Mouse (Mus musculus): ENCODE measurements around the gene Ankrd44. TPM values are rescaled to one million over a fixed set of nuclear protein-coding genes. Genes with fewer than 3 reads are reported as not detected.

The Ankrd44 gene
- polyA plus RNA-seq, 1 experiment from 2014 or later, result 16.0 TPM

DNA sequence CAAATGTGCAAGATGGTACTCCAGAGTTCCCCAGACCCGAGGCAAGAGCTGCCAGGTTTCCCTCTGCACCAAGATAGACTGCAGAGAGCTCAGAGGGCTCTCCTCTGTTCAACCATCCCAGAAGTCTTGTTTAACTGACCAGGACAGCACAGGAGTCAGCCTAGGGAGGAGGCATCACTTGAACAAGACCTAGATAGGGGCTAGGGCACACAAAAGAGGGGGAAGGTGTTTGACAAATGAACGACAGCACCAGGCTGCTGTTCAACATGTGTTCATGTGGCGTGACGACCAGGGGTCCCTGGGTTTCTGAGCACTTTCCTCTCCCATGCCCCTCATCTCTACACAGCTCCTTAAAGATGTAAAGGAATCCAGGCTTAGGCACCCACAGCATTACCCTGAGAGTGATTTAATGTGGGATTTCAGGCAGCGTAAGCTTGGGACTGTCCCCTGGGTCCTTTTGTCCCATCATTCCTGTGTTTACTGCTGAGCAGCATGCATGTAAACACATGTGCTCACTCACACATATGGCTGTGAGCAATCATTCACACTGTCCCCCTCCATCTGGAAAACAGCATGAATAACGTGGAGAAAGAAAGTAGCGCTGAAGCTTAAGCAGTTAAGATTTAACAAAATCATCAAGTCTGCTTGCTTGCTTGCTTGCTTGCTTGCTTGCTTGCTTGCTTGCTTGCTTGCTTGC is 83.3 kb downstream of the Ankrd44 start:
- Histone ChIP-seq H3K4me3 (ENCODE audit: low read depth, low read length) (no peak overlapping the region), H3K4me1 (replicated peaks; ENCODE audit: control insufficient read depth, insufficient read depth, low read length) (no peaks in the 10 kb centered on the region), H3K36me3 (ENCODE audit: control insufficient read depth, insufficient read depth, low read length) (no peaks in the 10 kb centered on the region), H3K9me3 (ENCODE audit: control insufficient read depth, low read length) (no peaks in the 10 kb centered on the region), H3K27ac (ENCODE audit: low read depth) (no peak overlapping the region), H3K9ac (ENCODE audit: low read length) (no peak overlapping the region), H3K27me3 (replicated peaks; ENCODE audit: control insufficient read depth, insufficient read depth, low read length) (no peaks in the 10 kb centered on the region), H3K4me2 (ENCODE audit: low read length) (no peak overlapping the region)
- ATAC-seq (replicated peaks; ENCODE audit: low FRiP score, low TSS enrichment, low read depth) (no peak), DNase-seq (ENCODE audit: low spot score) (no peak)
- WGBS, result 62% methylated on average over 7 of the region's 7 CpGs

DNA sequence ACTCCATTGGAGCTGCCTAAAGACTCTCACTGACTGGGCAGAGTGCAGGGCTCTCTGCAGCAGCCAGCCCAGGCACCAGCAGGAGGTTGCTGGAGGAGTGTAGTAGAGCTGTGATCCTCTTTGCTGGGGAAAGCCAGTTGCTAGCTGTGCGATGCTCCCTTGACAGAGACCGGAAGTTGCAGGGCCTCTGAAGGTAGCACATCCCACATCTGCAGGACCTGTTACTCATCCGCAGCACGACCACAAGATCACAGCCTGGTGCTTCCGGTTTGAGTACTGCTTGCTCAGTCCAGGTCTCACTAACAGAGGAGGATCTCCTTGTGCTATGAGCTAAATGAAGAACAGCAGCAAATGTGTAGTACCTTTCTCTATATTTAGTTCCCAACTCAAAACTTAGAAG is 84.4 kb downstream of the Ankrd44 start:
- H3K27me3 ChIP-seq (replicated peaks; ENCODE audit: control insufficient read depth, insufficient read depth, low read length), result no peaks in the 10 kb centered on the region
- DNase-seq (ENCODE audit: low spot score), result no peak
- H3K4me3 ChIP-seq (ENCODE audit: low read depth, low read length), result no peak overlapping the region
- no peak for ATAC-seq (replicated peaks; ENCODE audit: low FRiP score, low TSS enrichment, low read depth)
- H3K9ac ChIP-seq (ENCODE audit: low read length), result no peak overlapping the region
- no peak overlapping the region for H3K27ac ChIP-seq (ENCODE audit: low read depth)
- no peak overlapping the region for H3K4me2 ChIP-seq (ENCODE audit: low read length)
- H3K36me3 ChIP-seq (ENCODE audit: control insufficient read depth, insufficient read depth, low read length), result no peaks in the 10 kb centered on the region
- no peaks in the 10 kb centered on the region for H3K4me1 ChIP-seq (replicated peaks; ENCODE audit: control insufficient read depth, insufficient read depth, low read length)
- no peaks in the 10 kb centered on the region for H3K9me3 ChIP-seq (ENCODE audit: control insufficient read depth, low read length)
- 41% methylated on average over 5 of the region's 5 CpGs for WGBS

DNA sequence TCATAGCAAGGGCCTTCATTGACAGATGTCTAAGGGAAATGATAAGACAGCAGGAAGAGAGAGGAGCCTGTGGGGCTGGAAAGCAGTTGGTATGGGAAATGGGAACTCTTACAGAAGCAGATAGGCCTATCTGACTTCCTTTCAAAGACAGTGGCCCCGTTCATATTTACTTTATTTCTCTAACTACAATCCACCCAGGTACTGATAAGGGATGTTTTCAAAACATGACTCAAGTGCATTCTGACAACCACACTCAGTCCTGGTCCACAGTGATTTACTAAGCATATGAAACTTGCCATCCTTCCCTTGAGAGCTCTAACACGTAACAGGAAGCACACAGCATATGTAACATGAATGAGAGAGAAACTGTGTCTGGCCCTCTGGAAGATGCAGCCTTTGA is 86.1 kb downstream of the Ankrd44 start:
- no peak overlapping the region for H3K9ac ChIP-seq (ENCODE audit: low read length)
- WGBS, result 58% methylated on average over 2 of the region's 2 CpGs
- no peaks in the 10 kb centered on the region for H3K36me3 ChIP-seq (ENCODE audit: control insufficient read depth, insufficient read depth, low read length)
- ATAC-seq (replicated peaks; ENCODE audit: low FRiP score, low TSS enrichment, low read depth) (no peak), DNase-seq (ENCODE audit: low spot score) (no peak)
- no peaks in the 10 kb centered on the region for H3K4me1 ChIP-seq (replicated peaks; ENCODE audit: control insufficient read depth, insufficient read depth, low read length)
- no peak overlapping the region for H3K4me3 ChIP-seq (ENCODE audit: low read depth, low read length)
- no peak overlapping the region for H3K4me2 ChIP-seq (ENCODE audit: low read length)
- no peaks in the 10 kb centered on the region for H3K27me3 ChIP-seq (replicated peaks; ENCODE audit: control insufficient read depth, insufficient read depth, low read length)
- no peak overlapping the region for H3K27ac ChIP-seq (ENCODE audit: low read depth)
- no peaks in the 10 kb centered on the region for H3K9me3 ChIP-seq (ENCODE audit: control insufficient read depth, low read length)

DNA sequence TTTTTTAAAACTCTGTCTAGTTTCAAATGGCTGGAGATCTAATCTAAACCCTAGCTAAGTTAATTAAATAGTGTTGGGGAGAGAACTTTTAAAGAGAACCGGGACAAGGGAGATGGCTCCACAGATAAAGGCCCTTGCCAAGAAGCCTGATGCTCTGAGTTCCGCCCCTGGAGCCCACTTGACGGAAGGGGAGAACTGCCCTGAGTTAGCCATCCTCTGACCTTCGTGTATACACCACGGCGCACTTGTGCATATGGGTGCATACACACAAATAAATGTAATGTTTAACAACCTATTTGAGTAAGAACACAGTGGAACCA is 87.7 kb downstream of the Ankrd44 start:
- Histone ChIP-seq H3K4me3 (ENCODE audit: low read depth, low read length) (no peak overlapping the region), H3K9me3 (ENCODE audit: control insufficient read depth, low read length) (no peaks in the 10 kb centered on the region), H3K9ac (ENCODE audit: low read length) (no peak overlapping the region), H3K36me3 (ENCODE audit: control insufficient read depth, insufficient read depth, low read length) (no peaks in the 10 kb centered on the region), H3K27ac (ENCODE audit: low read depth) (no peak overlapping the region), H3K4me1 (replicated peaks; ENCODE audit: control insufficient read depth, insufficient read depth, low read length) (no peaks in the 10 kb centered on the region), H3K27me3 (replicated peaks; ENCODE audit: control insufficient read depth, insufficient read depth, low read length) (no peaks in the 10 kb centered on the region), H3K4me2 (ENCODE audit: low read length) (no peak overlapping the region)
- 75% methylated on average over 6 of the region's 6 CpGs for WGBS
- ATAC-seq (replicated peaks; ENCODE audit: low FRiP score, low TSS enrichment, low read depth) (no peak), DNase-seq (ENCODE audit: low spot score) (no peak)

DNA sequence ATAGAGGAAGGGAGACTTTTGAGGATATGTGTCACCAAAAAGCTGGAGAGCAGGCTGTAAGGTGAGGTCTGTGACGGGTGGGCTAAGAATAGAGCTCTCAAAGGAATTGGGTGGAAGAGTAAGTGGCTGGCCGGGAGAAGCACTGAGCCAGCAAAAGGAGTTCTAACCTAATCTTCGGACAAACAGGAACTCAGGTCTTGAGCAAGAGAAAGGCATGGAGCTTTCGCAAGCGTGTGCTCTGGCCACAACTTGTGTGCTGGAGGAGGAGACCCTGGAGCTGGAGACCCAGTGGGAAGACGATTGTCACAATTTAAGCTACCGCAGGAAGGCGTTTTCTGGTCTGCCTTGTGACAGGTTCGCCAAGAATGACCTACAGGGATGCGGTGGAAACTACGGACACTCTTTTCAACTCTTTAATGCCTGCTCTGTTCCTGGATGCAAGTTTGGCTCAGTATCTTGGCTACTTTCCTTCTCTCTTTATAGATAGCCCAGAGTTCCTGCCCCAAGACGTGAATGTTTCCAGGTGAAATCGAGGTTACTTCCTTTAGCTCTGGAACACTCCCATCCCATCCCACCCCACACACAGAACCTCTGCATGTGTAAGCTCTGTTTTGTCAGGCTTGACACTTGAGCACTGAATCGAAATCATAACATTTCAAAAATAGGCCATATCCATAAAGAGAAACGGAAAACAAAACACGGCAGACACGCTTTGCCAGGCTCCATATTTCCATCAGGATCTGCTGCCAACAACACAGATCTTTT is 88.3 kb downstream of the Ankrd44 start:
- no peaks in the 10 kb centered on the region for H3K4me1 ChIP-seq (replicated peaks; ENCODE audit: control insufficient read depth, insufficient read depth, low read length)
- DNase-seq (ENCODE audit: low spot score) (no peak), ATAC-seq (replicated peaks; ENCODE audit: low FRiP score, low TSS enrichment, low read depth) (no peak)
- H3K27ac ChIP-seq (ENCODE audit: low read depth), result no peak overlapping the region
- no peaks in the 10 kb centered on the region for H3K27me3 ChIP-seq (replicated peaks; ENCODE audit: control insufficient read depth, insufficient read depth, low read length)
- no peak overlapping the region for H3K4me3 ChIP-seq (ENCODE audit: low read depth, low read length)
- 79% methylated on average over 17 of the region's 17 CpGs for WGBS
- no peak overlapping the region for H3K4me2 ChIP-seq (ENCODE audit: low read length)
- H3K36me3 ChIP-seq (ENCODE audit: control insufficient read depth, insufficient read depth, low read length), result no peaks in the 10 kb centered on the region
- H3K9me3 ChIP-seq (ENCODE audit: control insufficient read depth, low read length), result no peaks in the 10 kb centered on the region
- no peak overlapping the region for H3K9ac ChIP-seq (ENCODE audit: low read length)

DNA sequence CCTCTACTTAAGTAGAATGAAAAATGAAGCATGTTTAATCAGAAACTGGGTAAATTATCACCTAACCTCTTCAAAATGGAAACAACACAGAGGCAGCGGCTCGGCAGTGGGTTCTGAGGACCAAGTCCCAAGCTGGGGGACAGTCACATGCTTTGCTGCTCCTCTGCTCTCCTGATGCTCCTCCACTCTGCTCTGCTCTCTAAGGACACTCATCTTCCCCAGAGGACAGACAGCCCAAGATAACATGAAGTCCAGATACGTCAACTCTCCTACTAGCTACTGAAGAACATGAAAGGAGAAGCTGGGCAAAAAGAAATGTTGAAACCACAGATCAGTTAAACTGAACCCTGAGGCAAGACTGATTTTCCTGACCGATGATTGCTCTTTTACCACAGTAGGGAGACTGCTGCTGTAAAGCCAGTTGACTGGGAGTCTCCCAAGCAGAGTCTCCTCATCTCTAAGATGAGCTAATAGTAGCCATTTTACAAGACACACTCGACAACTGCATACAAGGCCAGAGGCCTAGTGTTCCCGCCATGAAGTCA is 90.5 kb downstream of the Ankrd44 start:
- Histone ChIP-seq H3K4me2 (ENCODE audit: low read length) (no peak overlapping the region), H3K9ac (ENCODE audit: low read length) (no peak overlapping the region), H3K4me3 (ENCODE audit: low read depth, low read length) (no peak overlapping the region), H3K27me3 (replicated peaks; ENCODE audit: control insufficient read depth, insufficient read depth, low read length) (no peaks in the 10 kb centered on the region), H3K27ac (ENCODE audit: low read depth) (no peak overlapping the region), H3K9me3 (ENCODE audit: control insufficient read depth, low read length) (no peaks in the 10 kb centered on the region), H3K36me3 (ENCODE audit: control insufficient read depth, insufficient read depth, low read length) (no peaks in the 10 kb centered on the region), H3K4me1 (replicated peaks; ENCODE audit: control insufficient read depth, insufficient read depth, low read length) (no peaks in the 10 kb centered on the region)
- 80% methylated on average over 6 of the region's 6 CpGs for WGBS
- ATAC-seq (replicated peaks; ENCODE audit: low FRiP score, low TSS enrichment, low read depth), result no peak
- DNase-seq (ENCODE audit: low spot score), result no peak

- H3K4me3 ChIP-seq (ENCODE audit: low read depth, low read length), result no peak overlapping the region
- no peak for ATAC-seq (replicated peaks; ENCODE audit: low FRiP score, low TSS enrichment, low read depth)
- no peak overlapping the region for H3K4me2 ChIP-seq (ENCODE audit: low read length)
- H3K36me3 ChIP-seq (ENCODE audit: control insufficient read depth, insufficient read depth, low read length), result no peaks in the 10 kb centered on the region
- DNase-seq (ENCODE audit: low spot score), result no peak
- WGBS, result 84% methylated on average over 6 of the region's 6 CpGs
- no peaks in the 10 kb centered on the region for H3K4me1 ChIP-seq (replicated peaks; ENCODE audit: control insufficient read depth, insufficient read depth, low read length)
- H3K9ac ChIP-seq (ENCODE audit: low read length), result no peak overlapping the region
- H3K27ac ChIP-seq (ENCODE audit: low read depth), result no peak overlapping the region
- no peaks in the 10 kb centered on the region for H3K9me3 ChIP-seq (ENCODE audit: control insufficient read depth, low read length)
- no peaks in the 10 kb centered on the region for H3K27me3 ChIP-seq (replicated peaks; ENCODE audit: control insufficient read depth, insufficient read depth, low read length)
Observed at GRCm38 (mm10) chr1:54833221-54833620, 93.0 kb downstream of the Ankrd44 start.

GRCm38 (mm10) chr1:54832765-54833164 is 93.4 kb downstream of the Ankrd44 start:
- ATAC-seq (replicated peaks; ENCODE audit: low FRiP score, low TSS enrichment, low read depth), result no peak; the same call in 1 of the 2 replicates

GRCm38 (mm10) chr1:54830223-54830622 is 96.0 kb downstream of the Ankrd44 start:
- DNase-seq (ENCODE audit: low spot score), result no peak
- WGBS, result 67% methylated on average over 6 of the region's 6 CpGs
- Histone ChIP-seq H3K9me3 (ENCODE audit: control insufficient read depth, low read length) (no peaks in the 10 kb centered on the region), H3K4me2 (ENCODE audit: low read length) (no peak overlapping the region), H3K27ac (ENCODE audit: low read depth) (no peak overlapping the region), H3K9ac (ENCODE audit: low read length) (no peak overlapping the region), H3K4me3 (ENCODE audit: low read depth, low read length) (no peak overlapping the region), H3K4me1 (replicated peaks; ENCODE audit: control insufficient read depth, insufficient read depth, low read length) (peaks cover 9% of the 10 kb centered on the region), H3K27me3 (replicated peaks; ENCODE audit: control insufficient read depth, insufficient read depth, low read length) (no peaks in the 10 kb centered on the region), H3K36me3 (ENCODE audit: control insufficient read depth, insufficient read depth, low read length) (no peaks in the 10 kb centered on the region)
- no peak for ATAC-seq (replicated peaks; ENCODE audit: low FRiP score, low TSS enrichment, low read depth)

More at GRCm38 (mm10) chr1:54832765-54833164, 93.4 kb downstream of the Ankrd44 start:
- H3K9me3 ChIP-seq (ENCODE audit: control insufficient read depth, low read length), result no peaks in the 10 kb centered on the region
- H3K4me3 ChIP-seq (ENCODE audit: low read depth, low read length), result no peak overlapping the region
- WGBS, result 0% methylated on average over 1 of the region's 1 CpGs
- no peaks in the 10 kb centered on the region for H3K36me3 ChIP-seq (ENCODE audit: control insufficient read depth, insufficient read depth, low read length)
- H3K4me1 ChIP-seq (replicated peaks; ENCODE audit: control insufficient read depth, insufficient read depth, low read length), result no peaks in the 10 kb centered on the region
- no peak overlapping the region for H3K4me2 ChIP-seq (ENCODE audit: low read length)
- H3K27ac ChIP-seq (ENCODE audit: low read depth), result no peak overlapping the region
- no peak for DNase-seq (ENCODE audit: low spot score)
- H3K27me3 ChIP-seq (replicated peaks; ENCODE audit: control insufficient read depth, insufficient read depth, low read length), result no peaks in the 10 kb centered on the region
- no peak overlapping the region for H3K9ac ChIP-seq (ENCODE audit: low read length)
